ENCODE assay signal across 21 mouse cellular contexts in the genomic region with DNA sequence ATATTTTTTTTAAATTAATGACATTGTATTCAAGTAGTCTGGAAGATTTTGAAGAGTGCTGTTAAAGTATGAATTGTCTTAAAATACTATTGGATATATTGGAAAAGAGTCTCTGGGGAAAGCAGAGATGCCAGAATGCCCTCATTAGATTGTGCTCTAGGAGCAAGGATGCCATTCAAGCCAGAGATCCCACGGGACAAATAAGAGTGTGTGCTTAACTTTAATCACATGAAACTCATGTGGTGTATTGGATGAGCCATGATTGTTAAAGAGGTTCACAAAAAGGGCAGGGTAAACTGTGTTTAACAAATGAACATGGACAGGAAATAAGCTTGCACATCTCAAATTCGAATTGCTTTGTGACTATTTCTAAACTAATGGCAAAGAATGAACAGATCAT.
"Had no signal": no experiment of that assay in that cellular context is flagged by ENCODE, and none has a peak within 500 bp of the region (broad histone marks: within the 10 kb centered on the region; RNA-seq: fewer than 3 reads in every experiment).

No protein-coding gene starts in this region.

- H3K9ac ChIP-seq: limb, embryonic 13.5 days; liver, embryonic 12.5 days; liver, embryonic 15.5 days; lung, embryonic 15.5 days; neural tube, embryonic 13.5 days; stomach, embryonic 15.5 days had no signal

- H3K27ac ChIP-seq: limb, embryonic 10.5 days; limb, embryonic 13.5 days; liver, embryonic 12.5 days; liver, embryonic 15.5 days; lung, embryonic 15.5 days; neural tube, embryonic 13.5 days; stomach, embryonic 15.5 days had no signal

- H3K4me3 ChIP-seq: limb, embryonic 10.5 days; limb, embryonic 13.5 days; liver, embryonic 12.5 days; liver, embryonic 15.5 days; lung, embryonic 15.5 days; myocyte; neural tube, embryonic 13.5 days; stomach, embryonic 15.5 days had no signal

- ATAC-seq: intestine, embryonic 16.5 days; liver, embryonic 12.5 days; midbrain, embryonic 16.5 days had no signal

- H3K4me2 ChIP-seq: limb, embryonic 13.5 days; liver, embryonic 12.5 days; liver, embryonic 15.5 days; lung, embryonic 15.5 days; neural tube, embryonic 13.5 days; stomach, embryonic 15.5 days had no signal

- DNase-seq: kidney, adult 18-20 months; kidney, adult 9 months; kidney, postnatal 14 days; kidney, postnatal 4 days; liver; lung, adult 18-20 months; lung, postnatal 10 days; lung, postnatal 36 days; right cerebral cortex, postnatal 25 days; spleen, adult 18-20 months; thymus, postnatal 25 days had no signal

- H3K4me1 ChIP-seq: limb, embryonic 10.5 days; limb, embryonic 13.5 days; liver, embryonic 12.5 days; liver, embryonic 15.5 days; lung, embryonic 15.5 days; neural tube, embryonic 13.5 days; stomach, embryonic 15.5 days had no signal

- H3K9me3 ChIP-seq: limb, embryonic 10.5 days; limb, embryonic 13.5 days; liver, embryonic 12.5 days; liver, embryonic 15.5 days; lung, embryonic 15.5 days; neural tube, embryonic 13.5 days; stomach, embryonic 15.5 days had no signal

- H3K36me3 ChIP-seq: limb, embryonic 10.5 days; limb, embryonic 13.5 days; liver, embryonic 12.5 days; liver, embryonic 15.5 days; lung, embryonic 15.5 days; neural tube, embryonic 13.5 days; stomach, embryonic 15.5 days had no signal

- H3K27me3 ChIP-seq: limb, embryonic 13.5 days; liver, embryonic 12.5 days; liver, embryonic 15.5 days; lung, embryonic 15.5 days; neural tube, embryonic 13.5 days; stomach, embryonic 15.5 days had no signal
